Mouse (Mus musculus): ENCODE results near the gene RPS10-NUDT3. TPM values are rescaled to one million over a fixed set of nuclear protein-coding genes. Genes with fewer than 3 reads are reported as not detected.

Gene RPS10-NUDT3
- polyA plus RNA-seq, 1 experiment from 2014 or later = not detected

GRCm38 (mm10) chr17:27600286-27600685, 34.7 kb downstream of the RPS10-NUDT3 start:
- Histone ChIP-seq H3K9me3 (ENCODE audit: control insufficient read depth, low read length) (no peaks in the 10 kb centered on the region), H3K4me2 (ENCODE audit: low read length) (no peak overlapping the region), H3K4me3 (replicated peaks; ENCODE audit: low read length) (no peak overlapping the region), H3K27me3 (replicated peaks; ENCODE audit: control insufficient read depth, insufficient read depth, low read length) (no peaks in the 10 kb centered on the region), H3K36me3 (ENCODE audit: control insufficient read depth, insufficient read depth) (peaks cover 7% of the 10 kb centered on the region), H3K4me1 (replicated peaks; ENCODE audit: control insufficient read depth, insufficient read depth, low read length) (peaks cover 36% of the 10 kb centered on the region), H3K9ac (replicated peaks; ENCODE audit: low read depth, low read length) (no peak overlapping the region), H3K27ac (ENCODE audit: low read length) (no peak overlapping the region)
- WGBS = 87% methylated on average over 3 of the region's 3 CpGs
- ATAC-seq = no peak

GRCm38 (mm10) chr17:27596376-27597190, 38.4 kb downstream of the RPS10-NUDT3 start:
- 83% methylated on average over 21 of the region's 21 CpGs for WGBS

GRCm38 (mm10) chr17:27595659-27596375, 39.2 kb downstream of the RPS10-NUDT3 start:
- Histone ChIP-seq H3K27me3 (replicated peaks; ENCODE audit: control insufficient read depth, insufficient read depth, low read length) (no peaks in the 10 kb centered on the region), H3K4me3 (replicated peaks; ENCODE audit: low read length) (no peak overlapping the region), H3K4me1 (replicated peaks; ENCODE audit: control insufficient read depth, insufficient read depth, low read length) (peaks cover 7% of the 10 kb centered on the region), H3K36me3 (ENCODE audit: control insufficient read depth, insufficient read depth) (peaks cover 26% of the 10 kb centered on the region), H3K4me2 (ENCODE audit: low read length) (no peak overlapping the region), H3K9me3 (ENCODE audit: control insufficient read depth, low read length) (no peaks in the 10 kb centered on the region), H3K9ac (replicated peaks; ENCODE audit: low read depth, low read length) (no peak overlapping the region), H3K27ac (ENCODE audit: low read length) (no peak overlapping the region)
- WGBS = 88% methylated on average over 15 of the region's 15 CpGs
- no peak for ATAC-seq

More at GRCm38 (mm10) chr17:27596376-27597190, 38.4 kb downstream of the RPS10-NUDT3 start:
- no peaks in the 10 kb centered on the region for H3K27me3 ChIP-seq (replicated peaks; ENCODE audit: control insufficient read depth, insufficient read depth, low read length)
- H3K9me3 ChIP-seq (ENCODE audit: control insufficient read depth, low read length) = no peaks in the 10 kb centered on the region
- H3K4me3 ChIP-seq (replicated peaks; ENCODE audit: low read length) = no peak overlapping the region
- ATAC-seq = no peak
- peaks cover 14% of the 10 kb centered on the region for H3K4me1 ChIP-seq (replicated peaks; ENCODE audit: control insufficient read depth, insufficient read depth, low read length)
- peaks cover 23% of the 10 kb centered on the region for H3K36me3 ChIP-seq (ENCODE audit: control insufficient read depth, insufficient read depth)
- no peak overlapping the region for H3K4me2 ChIP-seq (ENCODE audit: low read length)
- H3K27ac ChIP-seq (ENCODE audit: low read length) = no peak overlapping the region
- no peak overlapping the region for H3K9ac ChIP-seq (replicated peaks; ENCODE audit: low read depth, low read length)

- Histone ChIP-seq H3K36me3 (ENCODE audit: control insufficient read depth, insufficient read depth) (peaks cover 26% of the 10 kb centered on the region), H3K27ac (ENCODE audit: low read length) (no peak overlapping the region), H3K9ac (replicated peaks; ENCODE audit: low read depth, low read length) (no peak overlapping the region), H3K4me3 (replicated peaks; ENCODE audit: low read length) (no peak overlapping the region), H3K9me3 (ENCODE audit: control insufficient read depth, low read length) (no peaks in the 10 kb centered on the region), H3K27me3 (replicated peaks; ENCODE audit: control insufficient read depth, insufficient read depth, low read length) (no peaks in the 10 kb centered on the region), H3K4me1 (replicated peaks; ENCODE audit: control insufficient read depth, insufficient read depth, low read length) (peaks cover 4% of the 10 kb centered on the region), H3K4me2 (ENCODE audit: low read length) (no peak overlapping the region)
- ATAC-seq = no peak
- WGBS = 98% methylated on average over 7 of the region's 7 CpGs
Observed at GRCm38 (mm10) chr17:27592565-27592910, 42.5 kb downstream of the RPS10-NUDT3 start.

- Histone ChIP-seq H3K4me1 (replicated peaks; ENCODE audit: control insufficient read depth, insufficient read depth, low read length) (peaks cover 6% of the 10 kb centered on the region), H3K27ac (ENCODE audit: low read length) (no peak overlapping the region), H3K27me3 (replicated peaks; ENCODE audit: control insufficient read depth, insufficient read depth, low read length) (no peaks in the 10 kb centered on the region), H3K4me2 (ENCODE audit: low read length) (no peak overlapping the region), H3K9ac (replicated peaks; ENCODE audit: low read depth, low read length) (no peak overlapping the region), H3K36me3 (ENCODE audit: control insufficient read depth, insufficient read depth) (peaks cover 28% of the 10 kb centered on the region), H3K9me3 (ENCODE audit: control insufficient read depth, low read length) (no peaks in the 10 kb centered on the region), H3K4me3 (replicated peaks; ENCODE audit: low read length) (no peak overlapping the region)
- 89% methylated on average over 12 of the region's 12 CpGs for WGBS
- no peak for ATAC-seq
Observed at GRCm38 (mm10) chr17:27591826-27592564, 43.0 kb downstream of the RPS10-NUDT3 start.

- H3K27ac ChIP-seq (ENCODE audit: low read length) = no peak overlapping the region
- no peaks in the 10 kb centered on the region for H3K27me3 ChIP-seq (replicated peaks; ENCODE audit: control insufficient read depth, insufficient read depth, low read length)
- H3K9ac ChIP-seq (replicated peaks; ENCODE audit: low read depth, low read length) = no peak overlapping the region
- peaks cover 16% of the 10 kb centered on the region for H3K36me3 ChIP-seq (ENCODE audit: control insufficient read depth, insufficient read depth)
- ATAC-seq = no peak
- WGBS = 82% methylated on average over 8 of the region's 8 CpGs
- no peak overlapping the region for H3K4me2 ChIP-seq (ENCODE audit: low read length)
- no peak overlapping the region for H3K4me3 ChIP-seq (replicated peaks; ENCODE audit: low read length)
- H3K9me3 ChIP-seq (ENCODE audit: control insufficient read depth, low read length) = no peaks in the 10 kb centered on the region
- H3K4me1 ChIP-seq (replicated peaks; ENCODE audit: control insufficient read depth, insufficient read depth, low read length) = peaks cover 6% of the 10 kb centered on the region
Observed at GRCm38 (mm10) chr17:27588231-27588630, 46.8 kb downstream of the RPS10-NUDT3 start.

GRCm38 (mm10) chr17:27587252-27587651, 47.8 kb downstream of the RPS10-NUDT3 start:
- Histone ChIP-seq H3K4me2 (ENCODE audit: low read length) (no peak overlapping the region), H3K4me3 (replicated peaks; ENCODE audit: low read length) (no peak overlapping the region), H3K9ac (replicated peaks; ENCODE audit: low read depth, low read length) (no peak overlapping the region), H3K36me3 (ENCODE audit: control insufficient read depth, insufficient read depth) (peaks cover 10% of the 10 kb centered on the region), H3K27ac (ENCODE audit: low read length) (no peak overlapping the region), H3K27me3 (replicated peaks; ENCODE audit: control insufficient read depth, insufficient read depth, low read length) (no peaks in the 10 kb centered on the region), H3K9me3 (ENCODE audit: control insufficient read depth, low read length) (no peaks in the 10 kb centered on the region), H3K4me1 (replicated peaks; ENCODE audit: control insufficient read depth, insufficient read depth, low read length) (peaks cover 6% of the 10 kb centered on the region)
- no peak for ATAC-seq
- 83% methylated on average over 12 of the region's 12 CpGs for WGBS

GRCm38 (mm10) chr17:27586661-27587060, 48.4 kb downstream of the RPS10-NUDT3 start:
- Histone ChIP-seq H3K4me2 (ENCODE audit: low read length) (no peak overlapping the region), H3K4me3 (replicated peaks; ENCODE audit: low read length) (no peak overlapping the region), H3K27me3 (replicated peaks; ENCODE audit: control insufficient read depth, insufficient read depth, low read length) (no peaks in the 10 kb centered on the region), H3K36me3 (ENCODE audit: control insufficient read depth, insufficient read depth) (peaks cover 15% of the 10 kb centered on the region), H3K4me1 (replicated peaks; ENCODE audit: control insufficient read depth, insufficient read depth, low read length) (peaks cover 6% of the 10 kb centered on the region), H3K27ac (ENCODE audit: low read length) (no peak overlapping the region), H3K9ac (replicated peaks; ENCODE audit: low read depth, low read length) (no peak overlapping the region), H3K9me3 (ENCODE audit: control insufficient read depth, low read length) (no peaks in the 10 kb centered on the region)
- ATAC-seq = no peak
- WGBS = 69% methylated on average over 9 of the region's 9 CpGs

Data from forebrain, embryonic 16.5 days (tissue).